Mouse (Mus musculus): Measurements from ENCODE around the gene Tmem52b.

DNA sequence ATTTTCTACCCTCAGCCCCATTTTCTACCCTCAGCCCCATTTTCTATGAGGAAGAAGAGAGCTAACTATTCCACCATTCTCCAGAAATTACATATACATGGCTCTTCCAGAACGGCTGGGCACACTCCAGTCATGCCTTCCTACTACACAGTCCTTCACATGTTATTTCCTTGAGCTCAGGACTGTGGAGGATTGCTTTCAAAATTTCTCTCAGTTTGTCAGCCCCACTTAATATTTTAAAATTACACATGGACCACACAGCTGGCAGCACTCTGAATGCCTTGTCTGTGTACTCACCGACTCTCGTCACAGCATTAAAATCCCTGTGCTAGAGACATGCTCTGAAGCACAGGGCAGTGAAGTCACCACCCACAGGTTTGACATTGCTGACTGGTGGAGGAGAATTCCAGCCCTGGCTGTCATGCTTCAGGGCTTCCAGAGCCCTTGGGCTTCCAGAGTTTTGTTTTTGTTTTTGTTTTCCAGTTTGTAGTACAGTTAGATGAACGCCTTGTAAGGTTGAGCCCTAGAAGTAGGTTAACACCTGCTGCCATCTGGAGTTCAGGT lies 22.4 kb downstream of the Tmem52b start:
- TF ChIP-seq CTCF (IDR thresholded peaks at IDR 0.05; ENCODE audit: low read depth, low read length) (no peak), EP300 (IDR thresholded peaks at IDR 0.05; ENCODE audit: insufficient read depth, low read depth, low read length) (no peak)

Data from ES-Bruce4 (cell line).